Mouse (Mus musculus) bone marrow macrophage, adult 2 months (primary cell): Measurements from ENCODE around the gene Plin5.

Source experiments
- CTCF ChIP-seq: IDR thresholded peaks from 2 replicates; pipeline ENCODE4 v1.5.1; 2012; ENCODE audit warnings: low read depth, mild to moderate bottlenecking, low read length, moderate library complexity
- POLR2A ChIP-seq: IDR thresholded peaks from 2 replicates; pipeline ENCODE4 v1.6.1; 2012; ENCODE audit warnings: mild to moderate bottlenecking, low read depth, low read length, borderline replicate concordance

DNA sequence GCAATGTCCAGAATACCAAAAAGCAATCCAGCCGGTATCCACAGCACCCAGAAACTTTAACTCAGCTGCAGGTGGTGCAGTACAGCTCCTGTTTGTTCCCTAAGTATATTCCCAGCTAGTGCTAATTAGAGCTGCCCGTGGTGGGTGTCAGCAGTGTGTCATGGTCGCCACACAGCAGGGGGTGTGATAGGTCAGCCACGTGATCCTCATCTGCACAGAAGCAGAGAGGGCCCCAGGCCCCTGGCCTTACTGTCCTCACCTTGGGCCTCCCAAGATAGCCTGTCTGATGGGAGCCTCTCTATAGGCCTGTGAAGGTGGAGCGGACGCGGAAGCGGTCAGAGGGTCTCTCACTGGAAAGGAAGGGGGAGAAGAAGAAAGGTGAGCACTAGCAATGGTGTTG is 19.2 kb downstream of the Plin5 start:
- no peak for TF ChIP-seq CTCF
- no peak for TF ChIP-seq POLR2A
